Mouse (Mus musculus) MEL (cell line): ENCODE measurements around the gene Zfp418. TPM values are rescaled to one million over a fixed set of nuclear protein-coding genes. Genes with fewer than 3 reads are reported as not detected.

Experiments used
- DNase-seq: peaks from one replicate; pipeline ENCODE4 v3.0.0; 2011; ENCODE audit warnings: low read depth, low spot score
- H3K27ac ChIP-seq: 2 replicates; pipeline ENCODE4 v1.5.1; 2012; ENCODE audit warnings: low read depth, mild to moderate bottlenecking, control low read depth, low read length, moderate library complexity; ENCODE audit not compliant: control insufficient read depth
- H3K27me3 ChIP-seq, 2 experiments: fragments of 150-350 bp in 1 of 2; sonication (generic) in 1 of 2; 2 replicates each; pipeline ENCODE4 v1.6.1; 2012; ENCODE audit warnings: low read length in 2 of 2, mild to moderate bottlenecking in 2 of 2, improper control_type of control experiment in 1 of 2, moderate library complexity in 1 of 2; ENCODE audit not compliant: insufficient read depth in 2 of 2, control insufficient read depth in 1 of 2
- H3K36me3 ChIP-seq, 2 experiments: 2 replicates each; pipeline ENCODE4 v1.6.1; 2012 to 2014; ENCODE audit warnings: low read length in 2 of 2, improper control_type of control experiment in 1 of 2, inconsistent platforms in 1 of 2, mild to moderate bottlenecking in 1 of 2; ENCODE audit not compliant: insufficient read depth in 2 of 2, control insufficient read depth in 1 of 2
- H3K4me1 ChIP-seq, 2 experiments: fragments of 150-350 bp in 1 of 2; sonication (generic) in 1 of 2; 2 replicates each; pipeline ENCODE4 v1.6.1; 2012; ENCODE audit warnings: low read length in 2 of 2, improper control_type of control experiment in 1 of 2, mild to moderate bottlenecking in 1 of 2; ENCODE audit not compliant: insufficient read depth in 2 of 2, control insufficient read depth in 1 of 2
- H3K4me3 ChIP-seq, 2 experiments: fragments of 150-350 bp in 1 of 2; sonication (generic) in 1 of 2; 2 replicates each; pipeline ENCODE4 v1.5.1; 2012; ENCODE audit warnings: low read depth in 2 of 2, low read length in 2 of 2, mild to moderate bottlenecking in 2 of 2, moderate library complexity in 2 of 2, control low read depth in 1 of 2, improper control_type of control experiment in 1 of 2; ENCODE audit not compliant: control insufficient read depth in 1 of 2, insufficient read depth in 1 of 2
- H3K79me2 ChIP-seq: 2 replicates; pipeline ENCODE4 v1.6.1; 2012; ENCODE audit warnings: mild to moderate bottlenecking, low read length, moderate library complexity; ENCODE audit not compliant: control insufficient read depth, poor library complexity, insufficient read depth
- H3K9ac ChIP-seq: 2 replicates; pipeline ENCODE4 v1.6.1; 2012; ENCODE audit warnings: low read depth, mild to moderate bottlenecking, control low read depth, low read length, moderate library complexity; ENCODE audit not compliant: control insufficient read depth, poor library complexity, severe bottlenecking
- H3K9me3 ChIP-seq: fragments of 150-350 bp; sonication (generic); replicated peaks from 2 replicates; pipeline ENCODE4 v1.6.1; 2012; ENCODE audit warnings: mild to moderate bottlenecking, low read length, improper control_type of control experiment, moderate library complexity; ENCODE audit not compliant: insufficient read depth
- BHLHE40 ChIP-seq: IDR thresholded peaks from 2 replicates; pipeline ENCODE4 v1.6.1; 2012; ENCODE audit warnings: low read depth, mild to moderate bottlenecking, inconsistent platforms, low read length, improper control_type of control experiment, borderline replicate concordance
- CHD1 ChIP-seq: IDR thresholded peaks from 2 replicates; pipeline ENCODE4 v1.6.1; 2012; ENCODE audit warnings: low read depth, mild to moderate bottlenecking, inconsistent platforms, low read length, improper control_type of control experiment
- CTCF ChIP-seq, 3 experiments: IDR thresholded peaks in 2 of 3; conservative IDR thresholded peaks in 1 of 3; 2 replicates each; pipeline ENCODE4 v1.5.1; 2011 to 2012; ENCODE audit warnings: low read length in 3 of 3, low read depth in 2 of 3, mild to moderate bottlenecking in 2 of 3, improper control_type of control experiment in 1 of 3, inconsistent platforms in 1 of 3, mixed read lengths in 1 of 3, moderate library complexity in 1 of 3; ENCODE audit not compliant: control insufficient read depth in 1 of 3, insufficient read depth in 1 of 3, poor library complexity in 1 of 3, severe bottlenecking in 1 of 3
- E2F4 ChIP-seq: IDR thresholded peaks from 2 replicates; pipeline ENCODE4 v1.6.1; 2011; ENCODE audit warnings: low read depth, low read length, improper control_type of control experiment, borderline replicate concordance
- ELF1 ChIP-seq: IDR thresholded peaks from 2 replicates; pipeline ENCODE4 v1.6.1; 2014; ENCODE audit warnings: low read depth, mild to moderate bottlenecking, inconsistent platforms, low read length, improper control_type of control experiment, moderate library complexity
- EP300 ChIP-seq, 2 experiments: IDR thresholded peaks; 2 replicates each; pipeline ENCODE4 v1.6.1; 2011; ENCODE audit warnings: improper control_type of control experiment in 2 of 2, low read length in 2 of 2, low read depth in 1 of 2, mild to moderate bottlenecking in 1 of 2
- ETS1 ChIP-seq: IDR thresholded peaks from 2 replicates; pipeline ENCODE4 v1.6.1; 2012; ENCODE audit warnings: low read depth, mild to moderate bottlenecking, inconsistent platforms, low read length, improper control_type of control experiment, moderate library complexity
- GABPA ChIP-seq: IDR thresholded peaks from 2 replicates; pipeline ENCODE4 v1.6.1; 2012; ENCODE audit warnings: low read depth, mild to moderate bottlenecking, inconsistent platforms, low read length, improper control_type of control experiment, moderate library complexity
- GATA1 ChIP-seq: IDR thresholded peaks from 2 replicates; pipeline ENCODE4 v1.6.1; 2011; ENCODE audit warnings: low read depth, low read length, improper control_type of control experiment
- HCFC1 ChIP-seq: IDR thresholded peaks from 2 replicates; pipeline ENCODE4 v1.6.1; 2012; ENCODE audit warnings: low read depth, mild to moderate bottlenecking, inconsistent platforms, low read length, improper control_type of control experiment, moderate library complexity
- JUND ChIP-seq: IDR thresholded peaks from 2 replicates; pipeline ENCODE4 v1.6.1; 2011; ENCODE audit warnings: low read depth, mild to moderate bottlenecking, improper control_type of control experiment, low read length
- KAT2A ChIP-seq: conservative IDR thresholded peaks from 2 replicates; pipeline ENCODE4 v1.6.1; 2012; ENCODE audit warnings: low read depth, low read length, improper control_type of control experiment, inconsistent platforms
- MAFK ChIP-seq: IDR thresholded peaks from 2 replicates; pipeline ENCODE4 v1.6.1; 2011; ENCODE audit warnings: low read depth, mild to moderate bottlenecking, low read length, improper control_type of control experiment, borderline replicate concordance
- MAX ChIP-seq: IDR thresholded peaks from 2 replicates; pipeline ENCODE4 v1.6.1; 2011; ENCODE audit warnings: low read length, improper control_type of control experiment
- MEF2A ChIP-seq: IDR thresholded peaks from 2 replicates; pipeline ENCODE4 v1.6.1; 2014; ENCODE audit warnings: low read depth, mild to moderate bottlenecking, inconsistent platforms, low read length, improper control_type of control experiment; ENCODE audit not compliant: poor library complexity, insufficient replicate concordance, severe bottlenecking; ENCODE audit errors: extremely low read depth
- MXI1 ChIP-seq: IDR thresholded peaks from 2 replicates; pipeline ENCODE4 v1.6.1; 2011; ENCODE audit warnings: mild to moderate bottlenecking, low read depth, low read length, improper control_type of control experiment
- MYB ChIP-seq: IDR thresholded peaks from 2 replicates; pipeline ENCODE4 v1.6.1; 2011; ENCODE audit warnings: mild to moderate bottlenecking, low read depth, low read length, improper control_type of control experiment
- NRF1 ChIP-seq: IDR thresholded peaks from 2 replicates; pipeline ENCODE4 v1.6.1; 2014; ENCODE audit warnings: low read depth, mild to moderate bottlenecking, inconsistent platforms, low read length, improper control_type of control experiment, moderate library complexity; ENCODE audit not compliant: poor library complexity, insufficient read depth, severe bottlenecking
- POLR2A ChIP-seq, 2 experiments: IDR thresholded peaks; 2 replicates each; pipeline ENCODE4 v1.6.1; 2011 to 2012; ENCODE audit warnings: low read length in 2 of 2, mild to moderate bottlenecking in 2 of 2, control low read depth in 1 of 2, improper control_type of control experiment in 1 of 2, low read depth in 1 of 2, moderate library complexity in 1 of 2; ENCODE audit not compliant: control insufficient read depth in 1 of 2, insufficient read depth in 1 of 2, poor library complexity in 1 of 2
- RAD21 ChIP-seq: IDR thresholded peaks from 2 replicates; pipeline ENCODE4 v1.6.1; 2011; ENCODE audit warnings: mild to moderate bottlenecking, low read depth, low read length, improper control_type of control experiment
- RCOR1 ChIP-seq: IDR thresholded peaks from 2 replicates; pipeline ENCODE4 v1.6.1; 2012; ENCODE audit warnings: low read depth, mild to moderate bottlenecking, inconsistent platforms, low read length, improper control_type of control experiment
- TAL1 ChIP-seq: IDR thresholded peaks from 2 replicates; pipeline ENCODE4 v1.6.1; 2012; ENCODE audit warnings: mild to moderate bottlenecking, inconsistent platforms, low read length, moderate library complexity, mixed read lengths
- TBP ChIP-seq: IDR thresholded peaks from 2 replicates; pipeline ENCODE4 v1.8.0; 2011; ENCODE audit warnings: low read depth, low read length, improper control_type of control experiment
- USF1 ChIP-seq: IDR thresholded peaks from 2 replicates; pipeline ENCODE4 v1.6.1; 2014; ENCODE audit warnings: low read depth, mild to moderate bottlenecking, inconsistent platforms, low read length, improper control_type of control experiment, moderate library complexity
- ZKSCAN1 ChIP-seq: IDR thresholded peaks from 2 replicates; pipeline ENCODE4 v1.6.1; 2012; ENCODE audit warnings: low read depth, mild to moderate bottlenecking, inconsistent platforms, low read length, improper control_type of control experiment, moderate library complexity
- ZMIZ1 ChIP-seq: IDR thresholded peaks from 2 replicates; pipeline ENCODE4 v1.6.1; 2012; ENCODE audit warnings: low read depth, mild to moderate bottlenecking, inconsistent platforms, low read length, improper control_type of control experiment, moderate library complexity
- ZNF384 ChIP-seq: IDR thresholded peaks from 2 replicates; pipeline ENCODE4 v1.6.1; 2012; ENCODE audit warnings: low read depth, mild to moderate bottlenecking, inconsistent platforms, low read length, improper control_type of control experiment
- polyA plus RNA-seq, 2 experiments: library from polyadenylated mRNA; stranded (reverse) in 1 of 2; unstranded in 1 of 2; fragments of >175 nt in 1 of 2; fragments of >200 nt in 1 of 2; gene quantifications; 2 replicates each; pipeline versions ENCODE4 v1.2.1 to v1.2.4; 2012; ENCODE audit warnings: low replicate concordance in 2 of 2, low read depth in 1 of 2; ENCODE audit not compliant: insufficient read length in 2 of 2, insufficient read depth in 1 of 2, missing spikeins in 1 of 2
- total RNA-seq: library from RNA; depleted of rRNA; stranded (reverse); fragments of 300-350 nt; gene quantifications from 2 replicates; pipeline ENCODE4 v1.2.3, GENCODE M21; 2012

Gene Zfp418
- total and polyA plus RNA-seq, 3 experiments, result 0.47 to 0.50 TPM; not detected in 1

DNA sequence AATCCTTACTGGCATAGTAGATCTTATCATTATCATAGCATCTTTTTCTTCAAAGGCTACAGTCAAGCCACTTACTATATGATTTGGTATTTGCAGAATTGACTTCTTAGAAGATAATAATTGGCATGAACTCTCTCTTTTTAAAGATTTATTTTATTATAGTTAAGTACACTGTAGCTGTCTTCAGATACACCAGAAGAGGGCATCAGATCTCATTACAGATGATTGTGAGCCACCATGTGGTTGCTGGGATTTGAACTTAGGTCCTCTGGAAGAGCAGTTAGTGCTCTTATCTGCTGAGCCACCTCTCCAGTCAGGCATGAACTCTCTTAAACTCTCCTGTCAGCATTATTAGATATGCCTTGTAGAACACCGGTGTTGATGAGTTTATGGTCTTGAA, 26.9 kb upstream of the Zfp418 start:
- Histone ChIP-seq H3K36me3 (no peaks in the 10 kb centered on the region), H3K27me3 (no peaks in the 10 kb centered on the region; a peak in 1 of 4 replicates), H3K79me2 (no peaks in the 10 kb centered on the region), H3K4me3 (no peak overlapping the region), H3K4me1 (no peaks in the 10 kb centered on the region), H3K9me3 (no peaks in the 10 kb centered on the region), H3K27ac (no peak overlapping the region)
- DNase-seq, result no peak
- TF ChIP-seq MYB (no peak), MAX (no peak)
- TF ChIP-seq, all 39 proteins: peak for 0
- no peak overlapping the region for H3K9ac ChIP-seq

DNA sequence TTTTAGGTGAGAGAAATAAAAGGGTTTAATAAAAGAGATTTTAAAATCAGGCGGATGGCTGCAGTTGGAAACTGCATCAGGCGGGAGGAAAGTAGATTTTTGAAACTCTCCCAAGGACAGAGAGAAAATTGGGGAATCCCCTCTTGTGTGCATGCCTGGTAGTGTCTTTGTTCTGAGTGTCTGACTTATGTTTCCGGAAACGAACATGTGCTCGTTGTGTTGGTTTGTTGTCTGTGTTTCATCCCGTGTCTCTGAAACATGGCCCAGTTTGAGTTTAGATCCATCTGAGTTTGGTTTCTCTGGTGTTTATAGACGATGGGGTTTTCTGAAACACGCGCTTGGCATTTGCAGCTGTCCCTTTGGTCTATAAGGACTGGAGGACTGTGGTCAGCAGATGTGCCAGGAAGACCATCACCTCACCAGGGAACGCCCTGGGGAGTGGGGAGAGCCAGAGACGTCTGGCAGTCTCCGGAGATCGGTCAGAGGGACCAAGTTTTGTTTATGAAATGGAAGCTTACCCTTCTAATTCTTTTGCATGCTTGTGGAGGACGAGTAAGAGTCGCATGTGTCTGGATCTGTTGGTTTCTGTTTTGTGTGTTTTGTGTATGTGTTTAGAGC, 25.0 kb upstream of the Zfp418 start:
- Histone ChIP-seq H3K4me1 (no peaks in the 10 kb centered on the region), H3K9me3 (no peaks in the 10 kb centered on the region), H3K36me3 (no peaks in the 10 kb centered on the region), H3K79me2 (no peaks in the 10 kb centered on the region), H3K27me3 (no peaks in the 10 kb centered on the region; a peak in 1 of 4 replicates), H3K4me3 (no peak overlapping the region), H3K9ac (no peak overlapping the region), H3K27ac (no peak overlapping the region)
- TF ChIP-seq CHD1 (no peak), CTCF (IDR thresholded peaks at IDR 0.05 in 2 of 3, conservative IDR thresholded peaks at IDR 0.05 in 1 of 3; ENCODE audit: control insufficient read depth in 1 of 3, insufficient read depth in 1 of 3, low read depth in 2 of 3, low read length in 3 of 3, poor library complexity in 1 of 3, severe bottlenecking in 1 of 3) (no peak), GATA1 (no peak), RAD21 (no peak), MAFK (no peak), ELF1 (no peak), POLR2A (IDR thresholded peaks at IDR 0.05; ENCODE audit: control insufficient read depth in 1 of 2, insufficient read depth in 1 of 2, low read depth in 1 of 2, low read length in 2 of 2, poor library complexity in 1 of 2) (no peak), TAL1 (no peak), GABPA (no peak), MEF2A (no peak), ETS1 (no peak), HCFC1 (no peak)
- no peak for DNase-seq

DNA sequence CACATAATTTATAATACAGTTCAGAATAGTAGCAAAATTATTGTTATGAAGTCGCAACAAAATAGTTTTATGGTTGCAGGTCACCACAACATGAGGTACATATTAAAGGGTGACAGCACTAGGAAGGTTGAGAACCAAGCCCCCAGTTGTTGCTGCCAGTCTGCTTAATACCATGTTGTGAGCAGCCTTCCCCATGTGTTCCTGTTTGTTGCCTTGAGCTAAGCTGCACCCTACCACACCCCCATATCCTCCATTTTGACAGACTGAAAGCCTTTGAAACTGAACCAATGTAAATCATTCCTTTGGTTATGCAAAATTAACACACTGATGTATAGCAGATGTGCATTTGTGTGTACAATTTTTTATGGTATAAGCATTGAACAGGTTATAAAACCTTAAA, 14.8 kb downstream of the Zfp418 start:
- no peaks in the 10 kb centered on the region for H3K79me2 ChIP-seq
- no peak overlapping the region for H3K9ac ChIP-seq
- no peaks in the 10 kb centered on the region; a peak in 1 of 4 replicates for H3K4me1 ChIP-seq
- H3K27ac ChIP-seq, result no peak overlapping the region
- H3K27me3 ChIP-seq, result no peaks in the 10 kb centered on the region
- H3K9me3 ChIP-seq, result no peaks in the 10 kb centered on the region
- no peaks in the 10 kb centered on the region for H3K36me3 ChIP-seq
- DNase-seq, result no peak
- no peak overlapping the region for H3K4me3 ChIP-seq
- no peak for TF ChIP-seq ZMIZ1
- TF ChIP-seq BHLHE40, result no peak
- no peak for TF ChIP-seq RCOR1
- TF ChIP-seq ZKSCAN1, result no peak
- TF ChIP-seq USF1, result no peak
- TF ChIP-seq MXI1, result no peak
- no peak for TF ChIP-seq CHD1
- TF ChIP-seq KAT2A, result no peak
- TF ChIP-seq EP300 (IDR thresholded peaks at IDR 0.05; ENCODE audit: low read depth in 1 of 2, low read length in 2 of 2), result no peak
- no peak for TF ChIP-seq NRF1
- no peak for TF ChIP-seq HCFC1
- TF ChIP-seq E2F4, result no peak
- no peak for TF ChIP-seq GATA1
- TF ChIP-seq TBP, result no peak
- TF ChIP-seq JUND, result no peak
- TF ChIP-seq ZNF384, result no peak
